Mouse (Mus musculus) fibroblast of lung, adult 2 months (primary cell): ENCODE measurements around the gene Kcnc2.

Source experiments
- DNase-seq: peaks from one replicate; pipeline ENCODE4 v3.0.0-alpha.2; 2011; ENCODE audit warnings: low read depth

Gene Kcnc2

GRCm38 (mm10) chr10:112394399-112394970, 123.6 kb downstream of the Kcnc2 start:
- no peak for DNase-seq

GRCm38 (mm10) chr10:112397194-112397593, 126.3 kb downstream of the Kcnc2 start:
- no peak for DNase-seq

GRCm38 (mm10) chr10:112400591-112401404, 129.9 kb downstream of the Kcnc2 start:
- no peak for DNase-seq

- no peak for DNase-seq
Observed at GRCm38 (mm10) chr10:112409525-112409924, 138.6 kb downstream of the Kcnc2 start.

GRCm38 (mm10) chr10:112423327-112423726, 152.4 kb downstream of the Kcnc2 start:
- DNase-seq: no peak

- DNase-seq: no peak
Observed at GRCm38 (mm10) chr10:112436950-112437349, 166.0 kb downstream of the Kcnc2 start.

- no peak for DNase-seq
Observed at GRCm38 (mm10) chr10:112444640-112445039, 173.7 kb downstream of the Kcnc2 start.

GRCm38 (mm10) chr10:112450910-112451309, 180.0 kb downstream of the Kcnc2 start:
- DNase-seq: no peak

GRCm38 (mm10) chr10:112468689-112469384, 197.9 kb downstream of the Kcnc2 start:
- DNase-seq: no peak

- DNase-seq: no peak
Observed at GRCm38 (mm10) chr10:112474122-112474810, 203.3 kb downstream of the Kcnc2 start.

- no peak for DNase-seq
Observed at GRCm38 (mm10) chr10:112481461-112481860, 210.5 kb downstream of the Kcnc2 start.

- DNase-seq: no peak
Observed at GRCm38 (mm10) chr10:112481921-112482607, 211.1 kb downstream of the Kcnc2 start.

GRCm38 (mm10) chr10:112484387-112485105, 213.6 kb downstream of the Kcnc2 start:
- DNase-seq: no peak

GRCm38 (mm10) chr10:112485819-112486218, 214.9 kb downstream of the Kcnc2 start:
- no peak for DNase-seq

GRCm38 (mm10) chr10:112488751-112489150, 217.8 kb downstream of the Kcnc2 start:
- no peak for DNase-seq
